Mouse (Mus musculus) MEL (cell line): ENCODE data around the gene B4galt1. TPM values are rescaled to one million over a fixed set of nuclear protein-coding genes. Genes with fewer than 3 reads are reported as not detected.

Source experiments
- DNase-seq: peaks from one replicate; pipeline ENCODE4 v3.0.0; 2011; ENCODE audit warnings: low read depth, low spot score
- H3K27ac ChIP-seq: 2 replicates; pipeline ENCODE4 v1.5.1; 2012; ENCODE audit warnings: low read depth, mild to moderate bottlenecking, control low read depth, low read length, moderate library complexity; ENCODE audit not compliant: control insufficient read depth
- H3K27me3 ChIP-seq, 2 experiments: fragments of 150-350 bp in 1 of 2; sonication (generic) in 1 of 2; 2 replicates each; pipeline ENCODE4 v1.6.1; 2012; ENCODE audit warnings: low read length in 2 of 2, mild to moderate bottlenecking in 2 of 2, improper control_type of control experiment in 1 of 2, moderate library complexity in 1 of 2; ENCODE audit not compliant: insufficient read depth in 2 of 2, control insufficient read depth in 1 of 2
- H3K36me3 ChIP-seq, 2 experiments: 2 replicates each; pipeline ENCODE4 v1.6.1; 2012 to 2014; ENCODE audit warnings: low read length in 2 of 2, improper control_type of control experiment in 1 of 2, inconsistent platforms in 1 of 2, mild to moderate bottlenecking in 1 of 2; ENCODE audit not compliant: insufficient read depth in 2 of 2, control insufficient read depth in 1 of 2
- H3K4me1 ChIP-seq, 2 experiments: fragments of 150-350 bp in 1 of 2; sonication (generic) in 1 of 2; 2 replicates each; pipeline ENCODE4 v1.6.1; 2012; ENCODE audit warnings: low read length in 2 of 2, improper control_type of control experiment in 1 of 2, mild to moderate bottlenecking in 1 of 2; ENCODE audit not compliant: insufficient read depth in 2 of 2, control insufficient read depth in 1 of 2
- H3K4me3 ChIP-seq, 2 experiments: fragments of 150-350 bp in 1 of 2; sonication (generic) in 1 of 2; 2 replicates each; pipeline ENCODE4 v1.5.1; 2012; ENCODE audit warnings: low read depth in 2 of 2, low read length in 2 of 2, mild to moderate bottlenecking in 2 of 2, moderate library complexity in 2 of 2, control low read depth in 1 of 2, improper control_type of control experiment in 1 of 2; ENCODE audit not compliant: control insufficient read depth in 1 of 2, insufficient read depth in 1 of 2
- H3K79me2 ChIP-seq: 2 replicates; pipeline ENCODE4 v1.6.1; 2012; ENCODE audit warnings: mild to moderate bottlenecking, low read length, moderate library complexity; ENCODE audit not compliant: control insufficient read depth, poor library complexity, insufficient read depth
- H3K9ac ChIP-seq: 2 replicates; pipeline ENCODE4 v1.6.1; 2012; ENCODE audit warnings: low read depth, mild to moderate bottlenecking, control low read depth, low read length, moderate library complexity; ENCODE audit not compliant: control insufficient read depth, poor library complexity, severe bottlenecking
- H3K9me3 ChIP-seq: fragments of 150-350 bp; sonication (generic); replicated peaks from 2 replicates; pipeline ENCODE4 v1.6.1; 2012; ENCODE audit warnings: mild to moderate bottlenecking, low read length, improper control_type of control experiment, moderate library complexity; ENCODE audit not compliant: insufficient read depth
- BHLHE40 ChIP-seq: IDR thresholded peaks from 2 replicates; pipeline ENCODE4 v1.6.1; 2012; ENCODE audit warnings: low read depth, mild to moderate bottlenecking, inconsistent platforms, low read length, improper control_type of control experiment, borderline replicate concordance
- CHD2 ChIP-seq: IDR thresholded peaks from 2 replicates; pipeline ENCODE4 v1.6.1; 2011; ENCODE audit warnings: low read length, improper control_type of control experiment
- E2F4 ChIP-seq: IDR thresholded peaks from 2 replicates; pipeline ENCODE4 v1.6.1; 2011; ENCODE audit warnings: low read depth, low read length, improper control_type of control experiment, borderline replicate concordance
- ETS1 ChIP-seq: IDR thresholded peaks from 2 replicates; pipeline ENCODE4 v1.6.1; 2012; ENCODE audit warnings: low read depth, mild to moderate bottlenecking, inconsistent platforms, low read length, improper control_type of control experiment, moderate library complexity
- HCFC1 ChIP-seq: IDR thresholded peaks from 2 replicates; pipeline ENCODE4 v1.6.1; 2012; ENCODE audit warnings: low read depth, mild to moderate bottlenecking, inconsistent platforms, low read length, improper control_type of control experiment, moderate library complexity
- JUND ChIP-seq: IDR thresholded peaks from 2 replicates; pipeline ENCODE4 v1.6.1; 2011; ENCODE audit warnings: low read depth, mild to moderate bottlenecking, improper control_type of control experiment, low read length
- MAFK ChIP-seq: IDR thresholded peaks from 2 replicates; pipeline ENCODE4 v1.6.1; 2011; ENCODE audit warnings: low read depth, mild to moderate bottlenecking, low read length, improper control_type of control experiment, borderline replicate concordance
- MAZ ChIP-seq: IDR thresholded peaks from 2 replicates; pipeline ENCODE4 v1.6.1; 2012; ENCODE audit warnings: low read depth, mild to moderate bottlenecking, inconsistent platforms, low read length, improper control_type of control experiment
- MEF2A ChIP-seq: IDR thresholded peaks from 2 replicates; pipeline ENCODE4 v1.6.1; 2014; ENCODE audit warnings: low read depth, mild to moderate bottlenecking, inconsistent platforms, low read length, improper control_type of control experiment; ENCODE audit not compliant: poor library complexity, insufficient replicate concordance, severe bottlenecking; ENCODE audit errors: extremely low read depth
- MYB ChIP-seq: IDR thresholded peaks from 2 replicates; pipeline ENCODE4 v1.6.1; 2011; ENCODE audit warnings: mild to moderate bottlenecking, low read depth, low read length, improper control_type of control experiment
- MYC ChIP-seq: IDR thresholded peaks from 2 replicates; pipeline ENCODE4 v1.6.1; 2011; ENCODE audit warnings: low read depth, mild to moderate bottlenecking, low read length, improper control_type of control experiment, moderate library complexity
- NELFE ChIP-seq: IDR thresholded peaks from 2 replicates; pipeline ENCODE4 v1.6.1; 2011; ENCODE audit warnings: low read depth, low read length, improper control_type of control experiment
- NRF1 ChIP-seq: IDR thresholded peaks from 2 replicates; pipeline ENCODE4 v1.6.1; 2014; ENCODE audit warnings: low read depth, mild to moderate bottlenecking, inconsistent platforms, low read length, improper control_type of control experiment, moderate library complexity; ENCODE audit not compliant: poor library complexity, insufficient read depth, severe bottlenecking
- POLR2A ChIP-seq, 2 experiments: IDR thresholded peaks; 2 replicates each; pipeline ENCODE4 v1.6.1; 2011 to 2012; ENCODE audit warnings: low read length in 2 of 2, mild to moderate bottlenecking in 2 of 2, control low read depth in 1 of 2, improper control_type of control experiment in 1 of 2, low read depth in 1 of 2, moderate library complexity in 1 of 2; ENCODE audit not compliant: control insufficient read depth in 1 of 2, insufficient read depth in 1 of 2, poor library complexity in 1 of 2
- POLR2AphosphoS5 ChIP-seq: IDR thresholded peaks from 2 replicates; pipeline ENCODE4 v1.6.1; 2012; ENCODE audit warnings: low read depth, borderline replicate concordance, mild to moderate bottlenecking, inconsistent platforms, low read length, moderate library complexity, mixed read lengths
- RAD21 ChIP-seq: IDR thresholded peaks from 2 replicates; pipeline ENCODE4 v1.6.1; 2011; ENCODE audit warnings: mild to moderate bottlenecking, low read depth, low read length, improper control_type of control experiment
- RCOR1 ChIP-seq: IDR thresholded peaks from 2 replicates; pipeline ENCODE4 v1.6.1; 2012; ENCODE audit warnings: low read depth, mild to moderate bottlenecking, inconsistent platforms, low read length, improper control_type of control experiment
- SMC3 ChIP-seq: IDR thresholded peaks from 2 replicates; pipeline ENCODE4 v1.6.1; 2011; ENCODE audit warnings: low read depth, low read length, improper control_type of control experiment
- TAL1 ChIP-seq: IDR thresholded peaks from 2 replicates; pipeline ENCODE4 v1.6.1; 2012; ENCODE audit warnings: mild to moderate bottlenecking, inconsistent platforms, low read length, moderate library complexity, mixed read lengths
- TCF12 ChIP-seq: IDR thresholded peaks from 2 replicates; pipeline ENCODE4 v1.6.1; 2014; ENCODE audit warnings: low read depth, mild to moderate bottlenecking, inconsistent platforms, low read length, improper control_type of control experiment, moderate library complexity
- UBTF ChIP-seq: IDR thresholded peaks from 2 replicates; pipeline ENCODE4 v1.6.1; 2012; ENCODE audit warnings: low read depth, mild to moderate bottlenecking, inconsistent platforms, low read length, improper control_type of control experiment, moderate library complexity, borderline replicate concordance; ENCODE audit not compliant: insufficient read depth
- USF1 ChIP-seq: IDR thresholded peaks from 2 replicates; pipeline ENCODE4 v1.6.1; 2014; ENCODE audit warnings: low read depth, mild to moderate bottlenecking, inconsistent platforms, low read length, improper control_type of control experiment, moderate library complexity
- ZC3H11A ChIP-seq: IDR thresholded peaks from 2 replicates; pipeline ENCODE4 v1.6.1; 2012; ENCODE audit warnings: low read depth, mild to moderate bottlenecking, inconsistent platforms, low read length, improper control_type of control experiment
- ZKSCAN1 ChIP-seq: IDR thresholded peaks from 2 replicates; pipeline ENCODE4 v1.6.1; 2012; ENCODE audit warnings: low read depth, mild to moderate bottlenecking, inconsistent platforms, low read length, improper control_type of control experiment, moderate library complexity
- ZMIZ1 ChIP-seq: IDR thresholded peaks from 2 replicates; pipeline ENCODE4 v1.6.1; 2012; ENCODE audit warnings: low read depth, mild to moderate bottlenecking, inconsistent platforms, low read length, improper control_type of control experiment, moderate library complexity
- polyA plus RNA-seq, 2 experiments: library from polyadenylated mRNA; stranded (reverse) in 1 of 2; unstranded in 1 of 2; fragments of >175 nt in 1 of 2; fragments of >200 nt in 1 of 2; gene quantifications; 2 replicates each; pipeline versions ENCODE4 v1.2.1 to v1.2.4; 2012; ENCODE audit warnings: low replicate concordance in 2 of 2, low read depth in 1 of 2; ENCODE audit not compliant: insufficient read length in 2 of 2, insufficient read depth in 1 of 2, missing spikeins in 1 of 2
- total RNA-seq: library from RNA; depleted of rRNA; stranded (reverse); fragments of 300-350 nt; gene quantifications from 2 replicates; pipeline ENCODE4 v1.2.3, GENCODE M21; 2012

B4galt1 gene
- total and polyA plus RNA-seq, 3 experiments, result 10.8 to 22.5 TPM; not detected in 1

DNA sequence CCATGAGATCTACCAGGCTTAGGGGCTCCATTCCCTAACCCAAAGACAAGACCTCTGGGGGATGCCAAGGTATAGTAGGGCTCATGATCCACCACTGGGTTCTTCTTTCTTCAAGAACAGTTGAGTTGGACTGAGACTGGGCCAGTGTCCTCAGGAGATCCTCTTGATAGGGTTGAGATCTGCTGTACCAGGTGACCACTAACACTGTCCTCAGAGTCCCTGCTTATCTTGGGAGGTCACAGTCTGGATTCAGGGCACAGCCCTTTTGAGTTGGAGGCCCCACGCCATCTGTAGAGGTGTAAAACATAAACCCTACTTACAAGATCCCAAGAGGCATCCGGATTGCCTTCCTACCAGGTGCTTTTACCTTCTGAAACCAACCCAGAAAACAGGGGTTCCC, 27.8 kb downstream of the B4galt1 start:
- TF ChIP-seq TAL1 (no peak), BHLHE40 (no peak), HCFC1 (no peak), MYB (no peak), TCF12 (no peak), NELFE (no peak), ZKSCAN1 (no peak), CHD2 (no peak), ZC3H11A (no peak), USF1 (no peak), MAZ (no peak), RAD21 (no peak)
- no peaks in the 10 kb centered on the region; a peak in 1 of 4 replicates for H3K36me3 ChIP-seq
- H3K4me3 ChIP-seq, result no peak overlapping the region
- H3K9ac ChIP-seq, result no peak overlapping the region
- no peak overlapping the region for H3K27ac ChIP-seq
- H3K9me3 ChIP-seq, result no peaks in the 10 kb centered on the region
- no peak for DNase-seq
- H3K27me3 ChIP-seq, result no peaks in the 10 kb centered on the region
- no peaks in the 10 kb centered on the region for H3K4me1 ChIP-seq
- no peaks in the 10 kb centered on the region for H3K79me2 ChIP-seq

DNA sequence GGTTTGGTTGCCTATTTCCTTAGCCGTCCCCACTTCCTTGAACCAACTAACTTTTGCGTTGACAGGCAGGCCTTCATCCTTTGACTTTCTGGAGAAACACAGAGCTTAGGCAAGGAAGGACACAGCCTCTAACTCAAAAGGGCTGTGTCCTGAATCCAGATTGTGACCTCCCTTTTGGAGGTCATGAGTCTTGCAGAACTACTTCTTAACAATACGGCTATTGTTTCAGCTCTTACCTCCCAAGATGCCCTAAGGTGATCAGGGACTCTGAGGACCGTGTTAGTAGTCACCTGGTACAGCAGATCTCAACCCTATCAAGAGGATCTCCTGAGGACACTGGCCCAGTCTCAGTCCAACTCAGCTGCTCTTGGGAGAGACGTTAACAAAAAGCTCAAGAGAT, 28.7 kb downstream of the B4galt1 start:
- no peak overlapping the region for H3K27ac ChIP-seq

More for the DNA sequence above, 28.7 kb downstream of the B4galt1 start:
- no peak overlapping the region for H3K9ac ChIP-seq
- H3K36me3 ChIP-seq, result peaks cover 0 to 1% of the 10 kb centered on the region in 2 experiments; a peak in 2 of 4 replicates
- H3K9me3 ChIP-seq, result no peaks in the 10 kb centered on the region
- H3K4me1 ChIP-seq, result no peaks in the 10 kb centered on the region
- H3K79me2 ChIP-seq, result no peaks in the 10 kb centered on the region
- DNase-seq, result no peak
- TF ChIP-seq TCF12 (no peak), POLR2AphosphoS5 (no peak), RCOR1 (no peak), MYC (no peak), MAFK (no peak), USF1 (no peak), SMC3 (no peak), JUND (no peak), ETS1 (no peak), MEF2A (no peak), NRF1 (no peak), UBTF (no peak), POLR2A (IDR thresholded peaks at IDR 0.05; ENCODE audit: control insufficient read depth in 1 of 2, insufficient read depth in 1 of 2, low read depth in 1 of 2, low read length in 2 of 2, poor library complexity in 1 of 2) (no peak), ZC3H11A (no peak), RAD21 (no peak), ZMIZ1 (no peak), ZKSCAN1 (no peak), BHLHE40 (no peak), E2F4 (no peak), CHD2 (no peak)
- no peaks in the 10 kb centered on the region for H3K27me3 ChIP-seq
- no peak overlapping the region for H3K4me3 ChIP-seq
